Mouse (Mus musculus): Measurements from ENCODE around the gene Tnnc1.

Tnnc1 gene

GRCm38 (mm10) chr14:31228234-31228633 lies 20.1 kb downstream of the Tnnc1 start:
- CTCF ChIA-PET: interaction anchor here in 3 of 4 experiments (0.6 to 1.6 kb wide), 4 partner anchors 11 to 244 kb away, joined by 3 to 5 read pairs (median 4); partner anchors contain the start of gene Sema3g (in 1 of the 3)
- POLR2A ChIA-PET: interaction anchor here in 2 of 4 experiments (0.8 to 4.3 kb wide), 9 partner anchors 11 to 64 kb away, joined by 3 to 20 read pairs (median 4); partner anchors contain the start of genes Phf7 (in 2 of the 2), Bap1 (in 1 of the 2), Nisch (in 1 of the 2) and Sema3g (in 1 of the 2)

GRCm38 (mm10) chr14:31230442-31230841 lies 22.3 kb downstream of the Tnnc1 start:
- CTCF ChIA-PET: interaction anchor here in 3 of 4 experiments (0.7 to 2.3 kb wide), 5 partner anchors 13 to 242 kb away, joined by 3 to 5 read pairs (median 3); partner anchors contain the start of gene Sema3g (in 1 of the 3)
- POLR2A ChIA-PET: interaction anchor here in 2 of 4 experiments (0.9 to 3.9 kb wide), 6 partner anchors 9 to 37 kb away, joined by 3 to 14 read pairs (median 4); partner anchors contain the start of gene Tnnc1 (in 1 of the 2)

- CTCF ChIA-PET: interaction anchor here in 2 of 4 experiments (0.9 to 2.3 kb wide), 2 partner anchors 15 to 17 kb away, joined by 5 read pairs; partner anchors contain the start of gene Sema3g (in 1 of the 2)
Measured at GRCm38 (mm10) chr14:31232404-31233069, 24.4 kb downstream of the Tnnc1 start.

GRCm38 (mm10) chr14:31233070-31233995 lies 25.2 kb downstream of the Tnnc1 start:
- ChIA-PET POLR2A (interaction anchor here in 3 of 4 experiments (0.7 to 3.9 kb wide), 5 partner anchors 18 to 37 kb away, joined by 3 to 14 read pairs (median 4); partner anchors contain the start of genes Bap1 (in 1 of the 3), Phf7 (in 1 of the 3) and Tnnc1 (in 1 of the 3)), CTCF (interaction anchor here (0.6 to 1.6 kb wide), 13 partner anchors 8 to 231 kb away, joined by 3 to 6 read pairs (median 3); partner anchors contain the start of gene Sema3g (in 2 of the 4))

More at GRCm38 (mm10) chr14:31232404-31233069, 24.4 kb downstream of the Tnnc1 start:
- POLR2A ChIA-PET: interaction anchor here in 1 of 4 experiments (0.6 to 3.9 kb wide), 3 partner anchors 15 to 261 kb away, joined by 4 to 14 read pairs (median 5); partner anchors contain the start of gene Tnnc1

- ChIA-PET POLR2A (interaction anchor here in 3 of 4 experiments (0.7 to 3.9 kb wide), 5 partner anchors 17 to 36 kb away, joined by 3 to 14 read pairs (median 4); partner anchors contain the start of genes Bap1 (in 1 of the 3), Phf7 (in 1 of the 3) and Tnnc1 (in 1 of the 3)), CTCF (interaction anchor here (0.6 to 1.6 kb wide), 16 partner anchors 8 to 805 kb away, joined by 3 to 6 read pairs (median 3); partner anchors contain the start of gene Sema3g (in 2 of the 4))
Measured at GRCm38 (mm10) chr14:31233996-31234591, 26.0 kb downstream of the Tnnc1 start.

- ChIA-PET POLR2A (interaction anchor here in 1 of 4 experiments (0.6 to 1.2 kb wide), 2 partner anchors 47 to 98 kb away, joined by 3 read pairs; no protein-coding TSS in a partner anchor), CTCF (interaction anchor here in 1 of 4 experiments (0.6 to 0.8 kb wide), 2 partner anchors 12 to 35 kb away, joined by 3 read pairs; no protein-coding TSS in a partner anchor)
Measured at GRCm38 (mm10) chr14:31237101-31237882, 29.2 kb downstream of the Tnnc1 start.

- ChIA-PET POLR2A (interaction anchor here in 3 of 4 experiments (0.5 to 2.7 kb wide), 8 partner anchors 10 to 634 kb away, joined by 3 to 9 read pairs (median 5); partner anchors contain the start of genes Phf7 (in 1 of the 3) and Tnnc1 (in 1 of the 3)), CTCF (interaction anchor here in 3 of 4 experiments (0.5 to 0.9 kb wide), 3 partner anchors 25 to 729 kb away, joined by 3 to 6 read pairs (median 5); no protein-coding TSS in a partner anchor)
Measured at GRCm38 (mm10) chr14:31240528-31240927, 32.4 kb downstream of the Tnnc1 start.

GRCm38 (mm10) chr14:31244777-31245176 lies 36.7 kb downstream of the Tnnc1 start:
- POLR2A ChIA-PET: no interaction called here
- CTCF ChIA-PET: no interaction called here

- POLR2A ChIA-PET: interaction anchor here in 2 of 4 experiments (0.7 to 1.3 kb wide), 2 partner anchors 10 to 24 kb away, joined by 4 read pairs; no protein-coding TSS in a partner anchor
- CTCF ChIA-PET: interaction anchor here in 1 of 4 experiments (1.0 kb wide), 1 partner anchor 26 kb away, joined by 4 read pairs; no protein-coding TSS in a partner anchor
Measured at GRCm38 (mm10) chr14:31245946-31246345, 37.8 kb downstream of the Tnnc1 start.

- POLR2A ChIA-PET: interaction anchor here in 2 of 4 experiments (0.6 to 1.2 kb wide), 2 partner anchors 9 to 667 kb away, joined by 3 read pairs; no protein-coding TSS in a partner anchor
Measured at GRCm38 (mm10) chr14:31248396-31248795, 40.3 kb downstream of the Tnnc1 start.

GRCm38 (mm10) chr14:31250222-31251083 lies 42.3 kb downstream of the Tnnc1 start:
- POLR2A ChIA-PET: interaction anchor here in 3 of 4 experiments (0.6 to 2.6 kb wide), 25 partner anchors 10 to 997 kb away, joined by 3 to 17 read pairs (median 4); partner anchors contain the start of genes Dcp1a (in 1 of the 3), Nek4 (in 1 of the 3) and Tnnc1 (in 1 of the 3)
- CTCF ChIA-PET: interaction anchor here in 2 of 4 experiments (0.9 to 1.5 kb wide), 3 partner anchors 19 to 222 kb away, joined by 3 to 10 read pairs (median 3); partner anchors contain the start of gene Sema3g (in 1 of the 2)

More at GRCm38 (mm10) chr14:31248396-31248795, 40.3 kb downstream of the Tnnc1 start:
- CTCF ChIA-PET: no interaction called here

- ChIA-PET CTCF (interaction anchor here in 2 of 4 experiments (0.9 to 1.5 kb wide), 3 partner anchors 18 to 221 kb away, joined by 3 to 10 read pairs (median 3); partner anchors contain the start of gene Sema3g (in 1 of the 2)), POLR2A (interaction anchor here in 3 of 4 experiments (0.6 to 2.6 kb wide), 24 partner anchors 9 to 998 kb away, joined by 3 to 17 read pairs (median 4); partner anchors contain the start of genes Capn7 (in 1 of the 3), Dcp1a (in 1 of the 3), Nek4 (in 1 of the 3) and Tnnc1 (in 1 of the 3))
Measured at GRCm38 (mm10) chr14:31251084-31251604, 43.0 kb downstream of the Tnnc1 start, which contains the start of the genes Phf7 and Bap1. TSS of gene Phf7 (minus strand) at chr14:31251317. TSS of gene Bap1 (plus strand) at chr14:31251450.

GRCm38 (mm10) chr14:31251626-31252025 lies 43.5 kb downstream of the Tnnc1 start:
- ChIA-PET POLR2A (interaction anchor here in 2 of 4 experiments (0.7 to 2.6 kb wide), 12 partner anchors 9 to 255 kb away, joined by 3 to 17 read pairs (median 4); partner anchors contain the start of genes Capn7 (in 1 of the 2) and Tnnc1 (in 1 of the 2)), CTCF (interaction anchor here in 2 of 4 experiments (0.5 to 1.5 kb wide), 4 partner anchors 18 to 695 kb away, joined by 3 to 10 read pairs (median 3); no protein-coding TSS in a partner anchor)

GRCm38 (mm10) chr14:31252091-31252490 lies 44.0 kb downstream of the Tnnc1 start:
- POLR2A ChIA-PET: interaction anchor here in 2 of 4 experiments (0.7 to 2.6 kb wide), 12 partner anchors 9 to 255 kb away, joined by 3 to 17 read pairs (median 4); partner anchors contain the start of genes Capn7 (in 1 of the 2) and Tnnc1 (in 1 of the 2)
- CTCF ChIA-PET: interaction anchor here in 2 of 4 experiments (0.5 to 1.5 kb wide), 3 partner anchors 17 to 694 kb away, joined by 3 read pairs; no protein-coding TSS in a partner anchor
